Mouse (Mus musculus) brain, embryonic 14.5 days (tissue): ENCODE measurements around the gene Tmem63c.

Experiments used
- CTCF ChIP-seq: fragments of 200-500 bp; IDR thresholded peaks from 2 replicates; pipeline ENCODE4 v1.5.1; 2012; ENCODE audit warnings: inconsistent platforms, mild to moderate bottlenecking, moderate library complexity, borderline replicate concordance; ENCODE audit not compliant: insufficient read depth, insufficient read length; ENCODE audit errors: extremely low read depth
- POLR2A ChIP-seq: fragments of 200-500 bp; IDR thresholded peaks from 2 replicates; pipeline ENCODE4 v1.6.1; 2012; ENCODE audit warnings: mild to moderate bottlenecking, inconsistent platforms, borderline replicate concordance; ENCODE audit not compliant: poor library complexity, insufficient read depth, insufficient read length, severe bottlenecking; ENCODE audit errors: extremely low read depth

GRCm38 (mm10) chr12:87093249-87093648 is 72.1 kb downstream of the Tmem63c start:
- TF ChIP-seq CTCF = no peak
- no peak for TF ChIP-seq POLR2A
